Mouse (Mus musculus) ovary, postnatal 14 days (tissue): Measurements from ENCODE around the gene Moxd1.
"Not testable (repeated sequence)": the region's sequence is repeated elsewhere in the genome, so short reads cannot be mapped to it uniquely, and the experiment has no call there.

Experiments
- DNase-seq: peaks from one replicate; pipeline ENCODE4 v3.0.0; 2022; ENCODE audit warnings: low spot score

Gene Moxd1

GRCm38 (mm10) chr10:24271077-24271637, 47.8 kb downstream of the Moxd1 start:
- no peak for DNase-seq

- DNase-seq = no peak
These were observed 52.9 kb downstream of the Moxd1 start for GRCm38 (mm10) chr10:24276211-24276610.

- no peak for DNase-seq
These were observed 59.3 kb downstream of the Moxd1 start for GRCm38 (mm10) chr10:24282650-24283049.

GRCm38 (mm10) chr10:24291611-24292010, 68.3 kb downstream of the Moxd1 start:
- no peak for DNase-seq

GRCm38 (mm10) chr10:24292671-24293070, 69.4 kb downstream of the Moxd1 start:
- no peak for DNase-seq

- DNase-seq = no peak
These were observed 73.3 kb downstream of the Moxd1 start for GRCm38 (mm10) chr10:24296608-24297007.

GRCm38 (mm10) chr10:24297792-24298191, 74.5 kb downstream of the Moxd1 start:
- peak; percentile 36 for DNase-seq

- peak; percentile 62 for DNase-seq
These were observed 75.2 kb downstream of the Moxd1 start for GRCm38 (mm10) chr10:24298260-24299244.

GRCm38 (mm10) chr10:24312191-24312611, 88.9 kb downstream of the Moxd1 start:
- DNase-seq = peak; percentile 50

- DNase-seq = peak; percentile 34
These were observed 94.0 kb downstream of the Moxd1 start for GRCm38 (mm10) chr10:24317126-24317836.

GRCm38 (mm10) chr10:24320326-24320725, 97.0 kb downstream of the Moxd1 start:
- no peak for DNase-seq

GRCm38 (mm10) chr10:24323066-24323465, 99.7 kb downstream of the Moxd1 start:
- no peak for DNase-seq

- not testable (repeated sequence) for DNase-seq
These were observed 103.9 kb downstream of the Moxd1 start for GRCm38 (mm10) chr10:24327265-24327664.

GRCm38 (mm10) chr10:24332799-24333198, 109.5 kb downstream of the Moxd1 start:
- no peak for DNase-seq

- DNase-seq = no peak
These were observed 116.4 kb downstream of the Moxd1 start for GRCm38 (mm10) chr10:24339593-24340143.

- DNase-seq = no peak
These were observed 117.4 kb downstream of the Moxd1 start for GRCm38 (mm10) chr10:24340551-24341213.

GRCm38 (mm10) chr10:24341214-24341589, 117.9 kb downstream of the Moxd1 start:
- DNase-seq = no peak

GRCm38 (mm10) chr10:24343068-24343467, 119.8 kb downstream of the Moxd1 start:
- DNase-seq = no peak
